Mouse (Mus musculus) heart, postnatal 4 days (tissue): ENCODE results near the gene Ckm. TPM values are rescaled to one million over a fixed set of nuclear protein-coding genes. Genes with fewer than 3 reads are reported as not detected.
A peak's percentile ranks its signal among the peaks of the same experiment; 100 is the strongest.

ENCODE experiments used
- DNase-seq: peaks from one replicate; pipeline ENCODE4 v3.0.0; 2021
- total RNA-seq, 2 experiments: library from RNA; stranded (reverse); gene quantifications; 2 replicates each; pipeline ENCODE4 v1.2.3; 2021

Ckm gene
- total RNA-seq, 2 experiments from 2014 or later = 2,784 to 3,078 TPM

DNA sequence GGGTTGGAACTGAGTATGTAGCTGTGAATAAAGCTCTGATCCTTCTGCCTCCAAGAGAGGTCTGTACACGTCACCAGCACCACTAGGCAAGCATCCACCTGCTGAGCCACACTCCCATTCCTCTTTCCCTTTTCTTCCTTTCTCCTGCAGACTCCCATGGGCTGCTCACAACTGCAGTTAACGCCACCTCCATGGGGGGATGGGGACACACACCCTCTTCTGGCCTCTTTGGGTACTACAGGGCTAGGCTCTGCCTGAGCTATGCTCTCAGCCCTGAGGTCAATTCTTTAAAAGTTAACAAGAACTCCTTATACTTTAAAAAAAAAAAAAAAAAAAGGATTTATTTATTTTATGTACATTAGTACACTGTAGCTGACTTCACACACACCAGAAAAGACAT is 27.9 kb downstream of the Ckm start:
- DNase-seq = no peak

DNA sequence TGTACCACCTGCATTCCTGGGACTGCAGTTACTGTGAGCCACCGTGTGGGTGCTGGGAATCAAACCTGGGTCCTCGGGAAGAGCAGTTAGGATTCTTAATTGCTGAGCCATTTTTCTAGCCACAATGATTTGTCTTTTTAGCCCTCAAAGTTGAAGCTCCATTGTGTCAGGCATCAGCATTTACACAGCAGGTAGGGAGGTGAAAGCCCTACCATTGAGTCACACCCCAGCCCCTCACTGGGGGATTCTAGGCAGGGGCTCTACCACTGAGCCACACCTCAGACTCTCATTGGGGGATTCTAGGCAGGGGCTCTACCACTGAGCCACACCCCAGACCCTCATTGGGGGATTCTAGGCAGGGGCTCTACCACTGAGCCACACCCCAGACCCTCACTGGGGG is 31.7 kb downstream of the Ckm start:
- DNase-seq = no peak

DNA sequence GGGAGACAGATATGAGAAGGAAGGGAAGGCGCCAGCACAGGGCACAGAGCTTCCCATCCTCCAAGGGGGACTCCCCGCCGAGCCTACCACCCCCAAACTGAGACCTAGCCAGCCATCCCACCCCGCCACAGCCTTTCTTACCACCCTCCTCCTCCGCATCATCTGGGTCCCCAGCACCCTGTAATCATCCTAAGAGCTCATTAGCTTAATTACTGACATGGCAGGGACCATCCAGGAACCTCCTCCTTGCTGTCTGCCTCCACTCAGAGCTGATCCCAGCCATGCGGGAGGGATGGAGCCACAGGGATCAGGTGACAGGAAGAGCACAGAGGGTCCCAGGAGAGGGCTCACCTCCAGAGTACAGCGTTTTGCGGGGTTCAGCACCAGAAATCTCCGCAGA is 32.5 kb downstream of the Ckm start:
- DNase-seq = no peak

DNA sequence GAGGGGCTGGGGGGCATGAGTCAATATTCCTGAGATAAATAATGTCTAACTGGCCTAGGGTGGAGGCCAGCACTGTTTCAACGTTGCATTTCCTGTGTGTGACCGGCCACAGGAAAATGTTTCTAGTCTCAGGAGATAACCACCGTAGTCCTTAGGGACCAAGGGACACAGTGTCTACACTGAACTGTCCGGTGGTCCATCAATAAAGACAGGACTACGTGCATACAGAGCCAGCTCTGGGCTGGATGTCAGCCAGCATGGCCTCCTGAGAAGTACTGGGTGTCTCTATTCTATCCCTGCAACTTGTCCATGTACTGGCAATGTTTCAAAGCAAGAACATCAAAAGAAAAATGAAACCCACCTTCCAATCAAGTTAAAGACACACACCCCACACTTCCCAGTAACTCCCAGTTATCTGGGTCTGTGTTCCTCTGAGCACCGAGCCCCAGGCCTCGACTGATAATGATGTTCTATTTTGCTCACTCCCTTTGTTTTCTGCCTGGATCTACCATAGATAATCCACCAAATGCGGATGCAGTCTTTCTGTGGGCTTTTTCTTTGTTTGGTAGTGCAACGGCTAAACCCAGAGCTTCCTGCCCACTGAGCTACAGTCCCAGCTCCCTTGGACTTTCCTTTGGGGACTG is 37.0 kb downstream of the Ckm start:
- no peak for DNase-seq

DNA sequence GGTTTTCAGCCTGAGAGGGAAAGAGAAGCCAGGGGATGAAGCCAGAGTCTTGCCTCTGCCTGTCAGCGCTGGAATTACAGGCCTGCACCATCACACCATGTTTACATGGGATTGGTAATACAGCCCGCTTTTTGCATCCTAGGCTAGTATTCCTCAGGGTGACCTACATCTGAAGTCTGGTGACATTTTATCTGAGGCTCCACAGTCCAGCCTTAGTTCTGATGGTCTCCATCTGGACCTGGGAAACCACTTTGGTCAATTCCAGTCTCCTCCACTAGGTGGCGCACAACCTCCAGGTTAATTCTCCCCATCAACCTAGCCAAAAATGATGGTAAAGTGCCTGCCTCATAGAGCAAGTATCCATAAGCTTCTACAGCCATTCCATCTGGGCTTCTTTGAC is 38.8 kb downstream of the Ckm start:
- peak; percentile 94 for DNase-seq

DNA sequence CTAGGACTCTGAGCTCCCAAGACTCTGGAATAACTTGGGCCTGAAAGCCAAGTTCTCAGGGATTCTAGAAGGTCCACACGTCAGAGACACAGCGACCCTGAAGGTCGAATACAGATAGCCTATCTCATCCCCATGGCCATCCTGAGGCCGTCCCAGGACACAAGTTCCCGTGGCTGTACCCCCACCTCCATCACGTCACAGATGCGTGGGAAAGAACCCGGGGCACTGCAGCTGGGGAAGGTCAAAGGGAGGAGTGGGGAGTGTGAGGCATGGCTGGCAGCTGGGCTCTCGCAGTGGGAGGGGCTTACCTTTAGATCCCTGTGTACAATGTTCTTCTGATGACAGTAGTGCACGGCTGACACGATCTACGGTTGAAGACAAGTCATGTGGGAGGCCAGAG is 40.2 kb downstream of the Ckm start:
- no peak for DNase-seq

DNA sequence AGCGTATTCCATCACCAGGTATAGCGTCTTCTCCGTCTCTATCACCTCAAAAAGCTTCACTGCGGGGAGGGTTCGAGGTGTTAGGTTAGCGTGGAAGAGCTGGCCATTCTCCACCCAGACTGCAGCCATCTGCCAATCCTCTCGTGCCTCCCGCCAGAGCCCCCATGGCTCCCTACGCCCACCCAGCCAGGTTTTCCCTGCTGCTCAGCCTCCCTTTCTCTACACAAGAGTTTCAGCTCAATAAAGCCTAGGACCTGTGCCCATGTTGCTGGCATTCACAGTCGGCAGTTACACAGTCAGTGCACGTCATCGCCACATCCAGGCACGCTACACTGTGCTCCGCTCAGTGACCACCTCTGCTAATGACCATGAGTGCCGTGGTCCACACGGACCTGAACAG is 43.1 kb downstream of the Ckm start:
- DNase-seq = no peak

DNA sequence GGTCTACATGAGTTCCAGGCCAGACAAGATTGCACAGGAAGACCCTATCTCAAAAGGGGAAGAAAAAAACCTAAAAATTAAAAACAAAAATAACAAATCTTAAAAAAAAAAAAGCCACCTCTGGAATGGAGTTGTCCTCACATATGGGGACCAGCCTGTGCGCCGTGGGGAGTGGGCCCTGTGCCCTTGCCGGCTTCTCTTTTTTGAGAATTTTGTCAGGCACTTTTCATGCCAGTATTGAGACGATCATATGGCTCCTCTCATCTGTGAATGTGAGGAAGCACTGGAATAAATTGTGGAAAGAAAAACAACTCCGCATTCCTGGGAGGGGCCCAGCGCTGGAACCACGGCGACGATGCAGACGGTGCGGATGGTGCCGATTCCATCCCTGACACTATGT is 44.6 kb downstream of the Ckm start:
- no peak for DNase-seq

DNA sequence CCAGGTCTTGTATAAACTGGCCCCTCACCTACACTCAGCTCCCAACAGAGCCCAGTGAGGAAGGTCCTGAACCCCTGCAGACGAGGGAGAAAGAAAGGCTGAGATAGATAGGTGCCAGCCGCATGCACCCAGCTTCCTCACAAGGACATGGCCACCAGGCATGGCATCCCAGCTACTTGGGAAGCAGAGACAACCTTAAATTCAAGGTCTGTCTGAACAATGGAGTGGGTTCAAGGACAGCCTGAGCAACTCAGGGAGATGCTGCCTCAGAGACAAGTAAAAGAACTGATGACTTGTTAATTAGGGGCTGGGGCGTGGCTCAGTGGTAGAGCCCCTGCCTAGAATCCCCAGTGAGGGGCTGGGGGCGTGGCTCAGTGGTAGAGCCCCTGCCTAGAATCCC is 50.6 kb downstream of the Ckm start:
- DNase-seq = no peak

DNA sequence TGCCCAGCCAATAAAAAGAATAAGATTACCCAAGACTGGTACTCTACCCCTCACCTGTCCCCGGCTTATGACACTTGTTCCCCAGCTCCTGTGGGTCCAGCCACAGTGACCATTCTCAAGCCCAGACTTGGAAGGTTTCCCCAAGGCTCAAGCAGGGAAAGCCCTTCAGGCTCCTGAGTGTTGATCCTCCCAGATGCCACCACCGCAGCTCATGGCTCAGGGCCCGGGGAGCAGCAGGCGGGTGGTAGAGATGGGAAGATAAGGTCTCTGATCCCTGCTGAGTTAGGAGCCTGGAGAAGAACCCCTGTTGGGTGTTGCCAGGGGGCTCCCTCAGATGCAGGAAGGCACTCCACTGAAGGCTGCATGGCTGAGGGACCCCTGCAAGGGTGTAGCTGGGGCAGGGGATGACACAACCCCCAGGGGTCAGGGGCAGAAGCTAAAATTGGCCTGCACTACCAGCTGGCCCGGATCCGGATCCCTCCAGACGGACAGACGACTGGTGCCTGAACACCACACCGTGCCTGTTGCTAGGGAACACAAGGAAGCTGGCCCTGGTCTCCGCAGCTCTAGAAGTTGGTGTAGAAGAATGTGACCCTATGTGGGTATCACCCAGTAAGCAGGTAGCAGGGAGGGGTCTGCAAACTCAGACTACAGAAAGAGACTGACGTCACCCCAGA is 51.4 kb downstream of the Ckm start:
- DNase-seq = no peak

DNA sequence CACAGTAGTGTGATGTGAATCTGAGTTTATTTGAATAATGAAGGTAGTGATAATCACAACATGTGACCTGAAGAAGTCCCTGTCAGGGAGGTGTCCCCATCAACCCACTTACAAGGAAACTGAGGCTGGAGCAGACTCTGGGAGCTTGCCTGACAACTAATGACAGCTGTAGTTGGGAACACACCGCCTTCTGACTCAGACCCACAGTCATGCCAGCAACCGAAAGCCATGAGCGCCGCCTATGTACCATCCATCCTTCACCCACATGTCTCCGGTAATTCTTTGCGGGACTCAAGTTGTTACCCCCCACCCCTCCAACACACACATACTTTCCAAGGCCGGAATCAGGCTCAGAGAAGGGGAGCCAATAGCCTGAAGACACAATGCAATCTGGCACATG is 52.1 kb downstream of the Ckm start:
- DNase-seq = no peak

DNA sequence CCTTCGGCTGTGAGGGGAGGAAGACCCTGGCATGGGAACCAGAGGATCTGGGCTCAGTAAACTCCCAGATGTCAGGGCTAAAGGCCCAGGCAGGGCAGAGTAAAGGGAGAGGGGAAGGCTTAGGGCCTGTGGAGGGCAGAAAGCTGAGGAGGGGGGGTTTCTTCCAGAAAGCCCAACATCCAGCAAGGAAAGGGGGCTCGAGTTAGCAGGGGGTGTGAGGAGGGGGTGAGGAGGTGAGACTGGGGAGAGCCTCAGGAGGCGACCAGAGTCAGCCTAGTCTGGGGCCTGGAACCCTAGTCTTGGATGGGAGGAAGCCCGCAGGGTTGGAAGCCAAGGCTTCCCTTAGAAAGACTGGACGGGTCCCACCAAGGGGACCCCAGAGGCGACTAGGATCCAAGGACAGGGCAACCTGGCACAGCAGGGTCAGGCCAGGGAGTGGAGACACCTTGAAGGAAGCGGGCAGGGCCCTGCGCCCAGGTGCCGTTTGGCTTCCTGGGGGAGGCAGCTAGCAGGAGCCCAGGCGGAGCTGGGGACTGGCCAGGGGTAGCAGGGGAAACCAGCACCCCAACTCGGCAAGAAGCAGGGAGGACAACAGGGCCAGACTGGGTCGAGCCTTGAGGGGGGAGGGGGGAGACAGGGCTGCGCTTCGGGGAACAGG is 53.0 kb downstream of the Ckm start:
- no peak for DNase-seq

DNA sequence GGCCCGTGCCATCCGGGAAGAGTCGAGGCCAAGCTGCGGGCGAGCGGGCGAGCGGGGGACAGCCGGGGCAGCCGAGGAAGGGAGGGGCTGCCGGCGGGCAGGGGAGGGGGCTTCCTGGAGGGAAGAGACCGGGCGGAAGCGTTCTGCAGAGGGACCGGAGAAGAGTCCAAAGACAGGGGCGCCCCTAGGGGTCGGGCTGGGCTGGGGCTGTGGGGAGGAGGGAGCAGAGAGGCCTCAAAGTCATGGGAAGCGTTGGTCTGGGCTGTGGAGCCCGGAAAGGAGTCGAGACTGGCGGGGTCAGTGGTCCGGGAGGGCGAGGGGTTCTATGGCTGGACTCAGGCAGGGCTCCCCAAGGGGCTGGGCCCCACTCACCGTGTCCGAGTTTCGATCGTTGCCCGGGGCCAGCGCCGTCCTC is 53.5 kb downstream of the Ckm start:
- peak; percentile 81 for DNase-seq

DNA sequence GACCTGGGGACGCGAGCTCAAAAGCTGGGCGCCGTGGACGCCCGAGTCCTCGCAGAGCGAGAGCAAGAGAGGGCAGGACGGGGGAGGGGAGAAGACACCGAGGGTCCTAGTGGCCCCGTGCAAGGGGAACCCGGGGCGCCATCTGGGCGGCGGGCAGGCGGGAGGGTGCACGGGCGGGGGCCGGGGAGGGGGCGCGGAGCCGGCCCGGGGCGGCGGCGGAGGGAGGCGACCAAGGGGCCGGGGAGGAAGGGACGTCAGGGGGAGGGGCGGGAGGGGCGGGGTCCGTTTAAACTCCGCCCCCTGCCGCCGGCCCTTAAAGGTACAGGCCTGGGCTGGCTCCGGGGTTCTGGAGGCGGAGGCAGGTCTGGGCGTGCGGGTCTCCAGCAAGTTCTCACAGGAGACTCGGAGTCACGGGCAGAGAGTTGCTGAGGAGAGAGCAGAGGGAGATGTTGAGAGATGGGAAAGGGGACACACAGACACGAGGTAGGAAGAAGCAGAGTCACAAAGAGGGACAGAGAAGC is 54.1 kb downstream of the Ckm start, which contains the start of gene Mark4:
TSS of gene Mark4 (minus strand) at position 231 of the 521 bp plus-strand sequence.
- peak; percentile 83 for DNase-seq

DNA sequence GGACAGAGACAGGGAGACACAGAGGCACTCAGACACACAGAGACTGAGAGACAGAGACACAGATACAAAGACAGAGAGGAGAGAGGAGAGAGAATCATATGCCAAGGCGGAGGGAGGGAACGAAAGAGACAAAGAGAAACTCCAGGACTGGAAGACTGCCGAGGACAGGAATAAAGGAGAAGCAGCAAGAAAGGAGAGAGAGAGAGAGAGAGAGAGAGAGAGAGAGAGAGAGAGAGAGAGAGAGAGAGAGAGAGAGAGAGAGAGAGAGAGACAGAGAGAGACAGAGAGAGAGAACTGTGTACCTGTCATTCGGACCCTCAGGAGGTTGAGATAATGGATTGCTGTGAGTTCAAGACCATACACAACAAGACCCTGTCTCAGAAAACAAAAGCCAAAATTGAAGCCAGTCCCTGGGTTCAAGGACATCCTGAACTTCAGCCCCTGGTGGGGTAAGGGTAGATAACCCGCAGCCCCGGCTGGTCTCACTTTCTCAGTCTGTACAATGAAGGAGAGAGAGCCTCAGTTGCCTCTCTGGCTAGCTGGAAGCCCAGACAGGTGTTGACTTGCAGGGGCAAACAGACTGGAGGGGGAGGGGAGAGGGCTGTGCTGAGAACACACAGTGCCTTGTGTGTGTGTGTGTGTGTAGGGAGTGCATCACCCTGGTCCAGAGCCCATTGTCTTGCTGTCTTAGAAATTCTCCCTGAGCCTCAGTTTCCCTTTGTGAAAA is 54.7 kb downstream of the Ckm start:
- DNase-seq = no peak

DNA sequence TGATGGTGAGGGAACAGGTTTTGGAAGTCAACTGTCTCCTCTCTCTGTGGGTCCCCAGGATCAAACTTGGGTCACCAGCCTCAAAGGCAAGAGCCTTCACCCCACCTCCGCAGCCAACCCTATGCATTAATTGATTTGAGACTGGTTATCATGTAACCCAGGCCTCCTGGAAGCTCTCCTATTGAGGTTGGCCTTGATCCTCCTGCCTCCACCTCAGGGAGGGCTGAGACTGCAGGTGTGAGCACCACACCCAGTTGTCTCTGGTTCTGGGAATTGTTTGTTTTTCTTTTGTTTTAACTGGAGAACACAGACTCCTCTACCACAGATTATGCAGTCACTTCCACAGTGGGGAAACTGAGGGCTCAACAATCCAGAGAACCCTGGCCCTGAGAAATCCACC is 55.9 kb downstream of the Ckm start:
- no peak for DNase-seq

DNA sequence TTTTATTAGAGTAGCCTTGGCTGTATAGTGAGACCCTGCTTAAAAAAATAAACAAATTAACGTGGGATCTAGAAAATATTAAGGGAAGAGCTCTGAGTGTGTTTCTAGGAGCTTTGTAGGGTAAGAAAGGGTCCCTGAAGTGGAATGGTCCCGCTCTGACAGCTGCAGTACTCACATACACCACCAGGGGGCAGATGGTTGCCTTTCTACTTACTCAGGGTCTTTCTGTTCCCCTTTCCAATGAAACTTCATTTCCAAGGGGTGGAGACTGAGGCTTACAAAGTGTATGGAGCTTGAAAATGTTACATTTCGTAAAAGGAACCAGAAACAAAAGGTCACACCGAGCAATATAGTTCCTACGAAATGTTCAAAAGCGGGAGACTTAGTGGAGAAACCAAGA is 56.9 kb downstream of the Ckm start:
- peak; percentile 88 for DNase-seq

DNA sequence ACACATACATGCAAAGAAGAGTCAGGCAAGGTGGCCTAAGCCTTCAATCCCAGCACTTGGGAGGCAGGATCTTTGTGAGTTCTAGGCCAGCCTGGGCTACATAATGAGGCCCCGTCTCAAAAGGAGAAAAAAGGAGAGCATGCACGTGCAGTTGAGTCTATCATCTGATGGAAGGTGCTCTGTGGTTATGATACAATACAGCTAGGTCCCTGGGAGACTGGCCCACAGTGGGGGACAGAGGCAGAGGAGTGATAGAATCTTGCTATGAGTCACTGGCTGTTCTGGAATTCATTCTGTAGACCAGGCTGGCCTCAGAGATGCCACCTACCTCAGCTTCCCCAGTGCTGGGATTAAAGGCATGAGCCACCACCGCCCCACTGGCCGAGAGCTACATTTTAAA is 57.9 kb downstream of the Ckm start:
- no peak for DNase-seq

DNA sequence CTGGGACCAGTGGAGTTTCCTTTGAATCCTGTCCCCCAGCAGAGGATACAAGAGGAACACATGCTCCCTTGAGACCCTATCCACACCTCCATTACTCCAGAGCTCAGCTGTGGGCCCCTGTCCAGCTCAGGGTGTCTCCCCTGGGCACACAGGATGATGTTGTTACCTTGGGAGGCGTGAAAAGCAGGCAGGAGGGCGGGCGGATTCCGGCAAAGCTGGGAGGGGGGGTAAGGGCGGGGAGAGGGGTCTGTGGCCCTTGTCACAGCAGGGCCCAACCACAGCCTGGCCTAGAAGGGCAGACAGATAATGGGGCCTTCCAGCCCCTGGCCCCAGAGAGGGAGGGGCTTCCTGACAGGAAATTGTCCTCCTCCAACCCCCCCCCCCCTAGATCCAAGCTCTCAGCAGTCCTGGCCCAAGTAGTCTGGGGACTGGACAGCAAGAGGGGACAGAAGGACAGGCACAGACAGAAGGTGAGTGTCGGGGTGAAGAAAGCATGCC is 58.4 kb downstream of the Ckm start, which contains the start of gene Exoc3l2:
TSS of gene Exoc3l2 (plus strand) at position 448 of the 498 bp plus-strand sequence.
- DNase-seq = no peak

DNA sequence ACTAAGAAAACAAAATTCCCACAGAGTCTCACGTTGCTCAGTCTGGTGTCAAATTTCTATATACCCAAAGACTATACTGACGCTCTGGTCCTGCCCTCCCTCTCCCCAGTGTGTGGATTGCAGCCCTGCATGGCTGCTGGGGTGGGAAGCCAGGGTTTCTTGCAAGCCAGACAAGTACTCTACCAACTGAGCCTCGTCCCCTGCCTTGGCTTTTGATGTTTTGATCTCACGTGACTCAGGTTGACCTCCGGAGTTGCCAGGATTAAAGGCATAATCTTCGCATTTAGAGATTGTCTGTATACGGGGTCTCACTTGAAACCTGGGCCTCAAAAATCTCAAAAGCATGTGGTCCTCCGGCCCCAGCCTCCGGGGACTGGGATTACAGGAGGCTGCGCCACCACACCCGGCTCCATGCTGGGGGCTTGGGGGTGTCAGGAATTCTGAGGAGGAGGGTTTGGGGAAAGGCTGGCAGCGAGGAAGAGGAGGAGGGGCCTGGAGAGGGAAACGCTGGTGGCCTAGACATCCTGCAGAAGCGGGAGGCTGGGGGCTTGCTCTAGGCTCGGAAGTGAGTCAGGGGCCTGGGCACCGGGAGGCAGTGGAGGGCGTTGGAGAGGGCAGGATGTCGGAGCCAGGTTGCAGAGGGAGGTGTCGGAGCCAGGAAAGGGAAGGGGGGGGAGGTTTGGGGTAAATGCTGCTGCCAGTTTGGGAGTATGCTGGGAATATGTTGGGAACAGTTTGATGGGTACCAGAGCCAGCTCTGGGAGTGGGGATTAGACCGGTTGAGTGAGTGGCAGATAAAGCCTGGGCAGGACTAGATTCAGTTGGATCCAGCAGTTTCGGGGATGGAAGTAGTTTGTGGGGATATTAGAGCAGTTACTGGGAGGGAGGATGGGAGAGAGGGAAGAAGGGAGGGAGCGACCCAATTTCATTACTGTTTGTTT is 60.1 kb downstream of the Ckm start:
- DNase-seq = no peak

DNA sequence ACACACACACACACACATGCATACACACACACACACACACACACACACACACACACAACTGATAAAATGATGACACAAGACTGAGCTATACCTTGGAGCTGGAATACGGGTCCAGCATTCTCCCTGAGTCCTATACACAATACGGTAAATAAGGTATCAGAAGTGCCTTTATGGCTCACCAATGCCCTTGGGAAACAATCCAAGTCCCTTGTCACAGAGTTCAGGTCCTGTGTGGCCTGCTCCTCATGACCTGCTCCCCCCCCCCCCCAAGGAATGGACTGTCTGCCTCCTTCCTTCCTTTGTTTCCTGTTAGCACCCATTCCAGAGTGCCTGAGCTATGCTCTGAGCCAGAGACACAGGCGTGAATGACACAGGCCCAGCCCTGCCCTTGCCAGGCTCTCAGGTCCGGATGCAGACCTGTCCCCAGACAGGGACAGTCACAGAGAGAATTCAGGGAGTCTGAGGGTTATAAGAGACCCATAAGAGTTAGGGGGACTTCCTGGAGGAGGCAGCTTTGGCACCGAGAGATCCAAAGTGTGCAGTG is 62.1 kb downstream of the Ckm start:
- DNase-seq = no peak
